Mouse (Mus musculus) limb, embryonic 14.5 days (tissue): ENCODE measurements at regions not wholly inside any gene's neighbourhood (a gene's known extent, or its start where the extent isn't known, plus 50 kb on each side); places are given as distances from the start of the nearest gene placed in this dataset.

Experiments used
- ATAC-seq: fragments of 200-750 bp; cut with Nextera tagmentation; 2 replicates; pipeline ENCODE4 v1.8.0; 2017; ENCODE audit warnings: low read depth, moderate number of reproducible peaks, moderate TSS enrichment; ENCODE audit not compliant: low FRiP score
- DNase-seq: peaks from one replicate; pipeline ENCODE4 v3.0.0-alpha.2; 2015; ENCODE audit warnings: low spot score
- H3K27ac ChIP-seq: fragments of 300-500 bp; sonication (generic); replicated peaks from 2 replicates; pipeline ENCODE4 v1.5.1; 2014; ENCODE audit warnings: low read depth, mild to moderate bottlenecking, low read length, moderate library complexity, mixed read lengths
- H3K27me3 ChIP-seq: fragments of 300-500 bp; sonication (generic); 2 replicates; pipeline ENCODE4 v1.6.1; 2014; ENCODE audit warnings: low read length, mixed read lengths; ENCODE audit not compliant: control insufficient read depth, insufficient read depth
- H3K36me3 ChIP-seq: fragments of 300-500 bp; sonication (generic); 2 replicates; pipeline ENCODE4 v1.6.1; 2014; ENCODE audit warnings: mild to moderate bottlenecking, low read length, moderate library complexity, mixed read lengths; ENCODE audit not compliant: control insufficient read depth, insufficient read depth
- H3K4me1 ChIP-seq: fragments of 300-500 bp; sonication (generic); 2 replicates; pipeline ENCODE4 v1.6.1; 2014; ENCODE audit warnings: antibody characterized with exemption, low read length, mixed read lengths; ENCODE audit not compliant: control insufficient read depth, insufficient read depth
- H3K4me2 ChIP-seq: fragments of 300-500 bp; sonication (generic); replicated peaks from 2 replicates; pipeline ENCODE4 v1.6.1; 2014; ENCODE audit warnings: low read depth, mild to moderate bottlenecking, low read length, moderate library complexity; ENCODE audit not compliant: severe bottlenecking
- H3K4me3 ChIP-seq: fragments of 300-500 bp; sonication (generic); replicated peaks from 2 replicates; pipeline ENCODE4 v1.5.1; 2014; ENCODE audit warnings: low read length
- H3K9ac ChIP-seq: fragments of 300-500 bp; sonication (generic); 2 replicates; pipeline ENCODE4 v1.6.1; 2014; ENCODE audit warnings: mild to moderate bottlenecking, low read depth, low read length, moderate library complexity; ENCODE audit not compliant: severe bottlenecking
- H3K9me3 ChIP-seq: fragments of 300-500 bp; sonication (generic); 2 replicates; pipeline ENCODE4 v1.6.1; 2016; ENCODE audit warnings: low read length; ENCODE audit not compliant: control insufficient read depth
- POLR2A ChIP-seq: fragments of 200-500 bp; IDR thresholded peaks from 2 replicates; pipeline ENCODE4 v1.8.0; 2012; ENCODE audit warnings: inconsistent platforms, mild to moderate bottlenecking, moderate library complexity, borderline replicate concordance; ENCODE audit not compliant: insufficient read depth, insufficient read length; ENCODE audit errors: extremely low read depth
- WGBS: fragments of 180-500 bp; shearing (Covaris S2); extraction: QIAGEN DNeasy Blood & Tissue Kit; methylation state at CpG from one replicate; pipeline ENCODE4 v1.1.7; 2014; 5-methylcytosine and 5-hydroxymethylcytosine counted together

GRCm38 (mm10) chr2:133430741-133431438 is 121.1 kb upstream of the Bmp2 start:
- H3K9me3 ChIP-seq, result no peaks in the 10 kb centered on the region
- WGBS, result 47% methylated on average over 4 of the region's 4 CpGs
- H3K9ac ChIP-seq, result no peak overlapping the region
- no peaks in the 10 kb centered on the region for H3K4me1 ChIP-seq
- no peaks in the 10 kb centered on the region for H3K27me3 ChIP-seq
- ATAC-seq, result no peak
- no peak overlapping the region for H3K4me2 ChIP-seq
- peak; percentile 34 for DNase-seq
- H3K4me3 ChIP-seq, result no peak overlapping the region
- no peaks in the 10 kb centered on the region for H3K36me3 ChIP-seq
- no peak overlapping the region for H3K27ac ChIP-seq
- no peak for TF ChIP-seq POLR2A

- TF ChIP-seq POLR2A, result no peak
- DNase-seq, result no peak
- no peaks in the 10 kb centered on the region for H3K27me3 ChIP-seq
- no peaks in the 10 kb centered on the region for H3K4me1 ChIP-seq
- no peak for ATAC-seq
- no peak overlapping the region for H3K4me3 ChIP-seq
- 82% methylated on average over 10 of the region's 10 CpGs for WGBS
- no peak overlapping the region for H3K4me2 ChIP-seq
- H3K9ac ChIP-seq, result no peak overlapping the region
- no peaks in the 10 kb centered on the region for H3K36me3 ChIP-seq
- no peaks in the 10 kb centered on the region for H3K9me3 ChIP-seq
- H3K27ac ChIP-seq, result no peak overlapping the region
Measured at GRCm38 (mm10) chr2:133432141-133432813, 119.7 kb upstream of the Bmp2 start.

- 54% methylated on average over 22 of the region's 22 CpGs for WGBS
- no peak overlapping the region for H3K4me3 ChIP-seq
- no peak for ATAC-seq
Measured at GRCm38 (mm10) chr2:133436913-133437843, 114.8 kb upstream of the Bmp2 start.

GRCm38 (mm10) chr2:133438018-133438417 is 113.9 kb upstream of the Bmp2 start:
- Histone ChIP-seq H3K4me3 (no peak overlapping the region), H3K4me2 (peak overlapping the region; percentile 37; the same call in 1 of the 2 replicates)
- WGBS, result 25% methylated on average over 4 of the region's 4 CpGs

More at GRCm38 (mm10) chr2:133436913-133437843, 114.8 kb upstream of the Bmp2 start:
- DNase-seq, result peak; percentile 14
- peaks cover 2% of the 10 kb centered on the region; the same call in 1 of the 2 replicates for H3K4me1 ChIP-seq
- no peaks in the 10 kb centered on the region for H3K27me3 ChIP-seq
- TF ChIP-seq POLR2A, result no peak
- no peak overlapping the region for H3K27ac ChIP-seq
- H3K36me3 ChIP-seq, result no peaks in the 10 kb centered on the region
- no peaks in the 10 kb centered on the region for H3K9me3 ChIP-seq
- H3K4me2 ChIP-seq, result peak overlapping the region; percentile 37
- H3K9ac ChIP-seq, result no peak overlapping the region

GRCm38 (mm10) chr2:133443024-133443423 is 108.9 kb upstream of the Bmp2 start:
- 89% methylated on average over 4 of the region's 4 CpGs for WGBS

More at GRCm38 (mm10) chr2:133438018-133438417, 113.9 kb upstream of the Bmp2 start:
- Histone ChIP-seq H3K9ac (no peak overlapping the region), H3K36me3 (no peaks in the 10 kb centered on the region), H3K27me3 (no peaks in the 10 kb centered on the region), H3K27ac (no peak overlapping the region), H3K4me1 (peaks cover 2% of the 10 kb centered on the region; the same call in 1 of the 2 replicates), H3K9me3 (no peaks in the 10 kb centered on the region)
- ATAC-seq (no peak), DNase-seq (peak; percentile 23)
- TF ChIP-seq POLR2A, result no peak

More at GRCm38 (mm10) chr2:133443024-133443423, 108.9 kb upstream of the Bmp2 start:
- no peaks in the 10 kb centered on the region for H3K27me3 ChIP-seq
- H3K4me1 ChIP-seq, result peaks cover 2% of the 10 kb centered on the region; the same call in 1 of the 2 replicates
- no peak for TF ChIP-seq POLR2A
- no peaks in the 10 kb centered on the region for H3K36me3 ChIP-seq
- no peak overlapping the region for H3K4me3 ChIP-seq
- no peak overlapping the region for H3K9ac ChIP-seq
- ATAC-seq, result no peak
- no peak overlapping the region for H3K4me2 ChIP-seq
- H3K9me3 ChIP-seq, result no peaks in the 10 kb centered on the region
- H3K27ac ChIP-seq, result no peak overlapping the region
- no peak for DNase-seq
